ENCODE assay signal across 8 mouse cellular contexts in genomic region chr11:88716061-88716994, GRCm38 (mm10). TPM values are rescaled to one million over a fixed set of nuclear protein-coding genes. Genes with fewer than 3 reads are reported as not detected.
DNase-seq lines count a peak whose midpoint lies in the region; ATAC-seq and TF ChIP-seq lines count a peak whose summit lies in the region.

No protein-coding gene starts in this region.

- 0 out of 2 replicates have a peak, but pooled peaks have one; percentile 7 for ATAC-seq in embryonic facial prominence, embryonic 14.5 days (ENCODE audit: low read depth)
- ATAC-seq in hindbrain, postnatal 0 days, result peak; percentile 27; the same call in 1 of the 2 replicates
- ATAC-seq in limb, embryonic 15.5 days (ENCODE audit: insufficient number of reproducible peaks, low FRiP score, low TSS enrichment, low read depth), result no peak

- H3K27me3 ChIP-seq in MEL (ENCODE audit: control insufficient read depth in 1 of 2, insufficient read depth in 2 of 2, low read length in 2 of 2) (no peaks in the 10 kb centered on the region), myocyte (ENCODE audit: control insufficient read depth, insufficient read depth, insufficient read length) (no peaks in the 10 kb centered on the region)
- H3K27me3 ChIP-seq in embryonic facial prominence, embryonic 14.5 days (replicated peaks; ENCODE audit: control insufficient read depth, insufficient read depth, low read length), result no peaks in the 10 kb centered on the region
- no peaks in the 10 kb centered on the region for H3K27me3 ChIP-seq in hindbrain, postnatal 0 days (ENCODE audit: insufficient read depth, low read length)
- no peaks in the 10 kb centered on the region for H3K27me3 ChIP-seq in limb, embryonic 15.5 days

- H3K4me2 ChIP-seq in embryonic facial prominence, embryonic 14.5 days (ENCODE audit: low read depth, low read length), result peak overlapping the region; percentile 86
- H3K4me2 ChIP-seq in hindbrain, postnatal 0 days (ENCODE audit: low read depth, low read length), result peak overlapping the region; percentile 98
- H3K4me2 ChIP-seq in limb, embryonic 15.5 days, result peak overlapping the region; percentile 88
- peak overlapping the region; percentile 91 for H3K4me2 ChIP-seq in myocyte (ENCODE audit: low read depth)

- peak; percentile 27 to 31 for DNase-seq in adrenal gland, adult 18-20 months (ENCODE audit: low spot score in 2 of 2)
- DNase-seq in adrenal gland, adult 8-10 months, result no peak
- DNase-seq in MEL (ENCODE audit: low read depth, low spot score), result peak; percentile 50
- peak; percentile 63 for DNase-seq in embryonic facial prominence, embryonic 14.5 days (ENCODE audit: low spot score)
- DNase-seq in hindbrain, postnatal 0 days (ENCODE audit: low spot score), result peak; percentile 73
- DNase-seq in thymus, postnatal 0 days (ENCODE audit: low spot score), result peak; percentile 51

- H3K36me3 ChIP-seq in MEL (ENCODE audit: control insufficient read depth in 1 of 2, insufficient read depth in 2 of 2, low read length in 2 of 2) (peaks cover 2 to 22% of the 10 kb centered on the region in 2 experiments; a peak in 3 of 4 replicates), myocyte (ENCODE audit: control insufficient read depth, insufficient read depth) (peaks cover 19% of the 10 kb centered on the region)
- peaks cover 14% of the 10 kb centered on the region for H3K36me3 ChIP-seq in embryonic facial prominence, embryonic 14.5 days (ENCODE audit: control insufficient read depth, insufficient read depth, low read length)
- H3K36me3 ChIP-seq in hindbrain, postnatal 0 days (ENCODE audit: insufficient read depth, low read length), result peaks cover 9% of the 10 kb centered on the region
- peaks cover 9% of the 10 kb centered on the region for H3K36me3 ChIP-seq in limb, embryonic 15.5 days

- 2% methylated on average over 23 of the region's 23 CpGs for WGBS in embryonic facial prominence, embryonic 14.5 days
- under 1% methylated on average over 23 of the region's 23 CpGs for WGBS in hindbrain, postnatal 0 days
- WGBS in limb, embryonic 15.5 days, result 2% methylated on average over 23 of the region's 23 CpGs

- no peak overlapping the region for H3K27ac ChIP-seq in MEL (ENCODE audit: control insufficient read depth, low read depth, low read length)
- H3K27ac ChIP-seq in embryonic facial prominence, embryonic 14.5 days (replicated peaks; ENCODE audit: low read depth, low read length), result peak overlapping the region; percentile 92
- H3K27ac ChIP-seq in hindbrain, postnatal 0 days, result peak overlapping the region; percentile 96
- H3K27ac ChIP-seq in limb, embryonic 15.5 days, result peak overlapping the region; percentile 63

- TF ChIP-seq EP300 in MEL (IDR thresholded peaks at IDR 0.05; ENCODE audit: low read depth in 1 of 2, low read length in 2 of 2), result no peak

- TF ChIP-seq POLR2A in MEL (IDR thresholded peaks at IDR 0.05; ENCODE audit: control insufficient read depth in 1 of 2, insufficient read depth in 1 of 2, low read depth in 1 of 2, low read length in 2 of 2, poor library complexity in 1 of 2) (no peak), myocyte (IDR thresholded peaks at IDR 0.05; ENCODE audit: insufficient read length, low read depth) (peak; percentile 14)

- no peak for TF ChIP-seq CTCF in MEL (IDR thresholded peaks at IDR 0.05 in 2 of 3, conservative IDR thresholded peaks at IDR 0.05 in 1 of 3; ENCODE audit: control insufficient read depth in 1 of 3, insufficient read depth in 1 of 3, low read depth in 2 of 3, low read length in 3 of 3, poor library complexity in 1 of 3, severe bottlenecking in 1 of 3)
- TF ChIP-seq CTCF in hindbrain, postnatal 0 days (IDR thresholded peaks at IDR 0.05; ENCODE audit: low read depth), result no peak

- H3K9ac ChIP-seq in MEL (ENCODE audit: control insufficient read depth, low read depth, low read length, poor library complexity, severe bottlenecking), result peak overlapping the region; percentile 91
- H3K9ac ChIP-seq in embryonic facial prominence, embryonic 14.5 days (ENCODE audit: low read depth, low read length), result peak overlapping the region; percentile 99
- peak overlapping the region; percentile 99 for H3K9ac ChIP-seq in hindbrain, postnatal 0 days (replicated peaks; ENCODE audit: low read length)
- H3K9ac ChIP-seq in limb, embryonic 15.5 days, result 0 out of 2 replicates have a peak overlapping the region, but pooled peaks have one; percentile 23

- H3ac ChIP-seq in myocyte (ENCODE audit: control insufficient read depth, insufficient read length), result peak overlapping the region; percentile 15

- no peaks in the 10 kb centered on the region for H3K9me3 ChIP-seq in MEL (replicated peaks; ENCODE audit: insufficient read depth, low read length)
- H3K9me3 ChIP-seq in embryonic facial prominence, embryonic 14.5 days (ENCODE audit: control insufficient read depth, low read length), result no peaks in the 10 kb centered on the region
- no peaks in the 10 kb centered on the region for H3K9me3 ChIP-seq in hindbrain, postnatal 0 days (ENCODE audit: low read length)
- H3K9me3 ChIP-seq in limb, embryonic 15.5 days, result no peaks in the 10 kb centered on the region

- H3K79me2 ChIP-seq in MEL (ENCODE audit: control insufficient read depth, insufficient read depth, low read length, poor library complexity), result peaks cover 14% of the 10 kb centered on the region
- H3K79me2 ChIP-seq in myocyte (ENCODE audit: control insufficient read depth, insufficient read depth), result peaks cover 43% of the 10 kb centered on the region

- H3K4me3 ChIP-seq in MEL (ENCODE audit: control insufficient read depth in 1 of 2, insufficient read depth in 1 of 2, low read depth in 2 of 2, low read length in 2 of 2) (peak overlapping the region; percentile 67 to 88), myocyte (peak overlapping the region; percentile 63)
- H3K4me3 ChIP-seq in embryonic facial prominence, embryonic 14.5 days (ENCODE audit: low read depth, low read length), result peak overlapping the region; percentile 90
- H3K4me3 ChIP-seq in hindbrain, postnatal 0 days (ENCODE audit: low read length), result peak overlapping the region; percentile 98
- H3K4me3 ChIP-seq in limb, embryonic 15.5 days, result peak overlapping the region; percentile 93

- no peak for TF ChIP-seq RAD21 in MEL (IDR thresholded peaks at IDR 0.05; ENCODE audit: low read depth, low read length)

- peaks cover 10 to 18% of the 10 kb centered on the region in 2 experiments for H3K4me1 ChIP-seq in MEL (ENCODE audit: control insufficient read depth in 1 of 2, insufficient read depth in 2 of 2, low read length in 2 of 2)
- H3K4me1 ChIP-seq in embryonic facial prominence, embryonic 14.5 days (ENCODE audit: control insufficient read depth, insufficient read depth, low read length), result peaks cover 14% of the 10 kb centered on the region
- peaks cover 9% of the 10 kb centered on the region; the same call in 1 of the 2 replicates for H3K4me1 ChIP-seq in hindbrain, postnatal 0 days (ENCODE audit: insufficient read depth, low read length)
- H3K4me1 ChIP-seq in limb, embryonic 15.5 days, result peaks cover 32% of the 10 kb centered on the region

TF ChIP-seq in MEL, 35 proteins besides CTCF, POLR2A, EP300 and RAD21:
- TF ChIP-seq MXI1 (IDR thresholded peaks at IDR 0.05; ENCODE audit: low read depth, low read length) (peak; percentile 36; the same call in 1 of the 2 replicates), NELFE (IDR thresholded peaks at IDR 0.05; ENCODE audit: low read depth, low read length) (no peak), MAZ (IDR thresholded peaks at IDR 0.05; ENCODE audit: low read depth, low read length) (peak; percentile 16; the same call in 1 of the 2 replicates), ZNF384 (IDR thresholded peaks at IDR 0.05; ENCODE audit: low read depth, low read length) (peak; percentile 71), SIN3A (IDR thresholded peaks at IDR 0.05; ENCODE audit: low read length) (peak; percentile 41), USF1 (IDR thresholded peaks at IDR 0.05; ENCODE audit: low read depth, low read length) (no peak)
TF ChIP-seq in MEL: peak in this region for 4.

TF ChIP-seq in myocyte, 11 proteins besides CTCF, POLR2A, EP300 and RAD21:
- no peak for TF ChIP-seq USF1 (IDR thresholded peaks at IDR 0.05; ENCODE audit: low read depth)
- no peak for TF ChIP-seq MYOD1 (IDR thresholded peaks at IDR 0.05; ENCODE audit: control insufficient read depth in 1 of 3, insufficient read length in 2 of 3, low read depth in 2 of 3)
- TF ChIP-seq TCF12 (IDR thresholded peaks at IDR 0.05; ENCODE audit: insufficient read depth, poor library complexity, severe bottlenecking), result no peak
- no peak for TF ChIP-seq E2F4 (IDR thresholded peaks at IDR 0.05; ENCODE audit: insufficient read depth)
- no peak for TF ChIP-seq TCF3 (IDR thresholded peaks at IDR 0.05; ENCODE audit: insufficient read length, low read depth)
- no peak for TF ChIP-seq REST (IDR thresholded peaks at IDR 0.05; ENCODE audit: insufficient read depth, insufficient read length)
- TF ChIP-seq CEBPB (IDR thresholded peaks at IDR 0.05; ENCODE audit: insufficient read depth, poor library complexity, severe bottlenecking), result no peak
- no peak for TF ChIP-seq MAX (IDR thresholded peaks at IDR 0.05; ENCODE audit: low read depth)
- TF ChIP-seq POLR2AphosphoS2 (IDR thresholded peaks at IDR 0.05; ENCODE audit: insufficient read length, low read depth), result no peak
- no peak for TF ChIP-seq SRF (IDR thresholded peaks at IDR 0.05; ENCODE audit: control insufficient read depth, insufficient read length, low read depth)
- no peak for TF ChIP-seq MYOG (IDR thresholded peaks at IDR 0.05; ENCODE audit: control insufficient read depth in 1 of 3, insufficient read depth in 1 of 3, insufficient read length in 2 of 3, low read depth in 2 of 3)

RNA-seq across cellular contexts. Expression of gene Msi2, which starts 2.0 kb away (rescaled TPM):
- total RNA-seq in adrenal gland, adult 18-20 months (2021), result 100 to 1,000 TPM; 196 to 204 TPM
- total RNA-seq in adrenal gland, adult 8-10 months (2022), result 100 to 1,000 TPM; 158 to 319 (median 228) TPM
- total RNA-seq in MEL (2012; rRNA removed), result 27.5 and 29.7 TPM in 2 replicates
- polyA plus RNA-seq in MEL (2012; ENCODE audit: insufficient read depth in 1 of 2, insufficient read length in 2 of 2, low read depth in 1 of 2, low replicate concordance in 2 of 2, missing spikeins in 1 of 2) (10 to 100 TPM in 1 of 2 experiments, not detected in 1; 16.2 TPM), myocyte (2012; fragmentation: generic; extraction: Trizol) (37.9 TPM)
- polyA plus RNA-seq in embryonic facial prominence, embryonic 14.5 days (2014; fragmentation: Nextera tagmentation; extraction: Ambion mirVana), result 15.2 and 15.9 TPM in 2 replicates
- 165 and 170 TPM in 2 replicates for total RNA-seq in hindbrain, postnatal 0 days (2014; rRNA removed)
- polyA plus RNA-seq in hindbrain, postnatal 0 days (2015; fragmentation: Nextera tagmentation; extraction: Ambion mirVana), result 33.0 and 36.8 TPM in 2 replicates
- polyA plus RNA-seq in limb, embryonic 15.5 days (2015; fragmentation: Nextera tagmentation; extraction: Ambion mirVana), result 12.0 and 13.1 TPM in 2 replicates
- polyA plus RNA-seq in thymus, postnatal 0 days (2015; fragmentation: Nextera tagmentation; extraction: Ambion mirVana), result 13.5 and 23.0 TPM in 2 replicates

Comparison
In these comparisons a context has a peak if more than half of its experiments do, and no peak if none do; other contexts are left out.
1. H3K9ac ChIP-seq: peak in every context shown above with its lines; median percentile 99 in embryonic facial prominence, embryonic 14.5 days; 99 in hindbrain, postnatal 0 days; 91 in MEL; 23 in limb, embryonic 15.5 days.